Mouse (Mus musculus) midbrain, embryonic 13.5 days (tissue): ENCODE data around the gene Tubal3. TPM values are rescaled to one million over a fixed set of nuclear protein-coding genes. Genes with fewer than 3 reads are reported as not detected.
A peak's percentile ranks its signal among the peaks of the same experiment; 100 is the strongest.
"Not testable (repeated sequence)": the region's sequence is repeated elsewhere in the genome, so short reads cannot be mapped to it uniquely, and the experiment has no call there.

Experiments used
- ATAC-seq: fragments of 200-750 bp; cut with Nextera tagmentation; 2 replicates; pipeline ENCODE4 v1.8.0; 2017; ENCODE audit warnings: mild to moderate bottlenecking, moderate TSS enrichment, moderate library complexity
- H3K27ac ChIP-seq: fragments of 300-500 bp; sonication (generic); 2 replicates; pipeline ENCODE4 v1.5.1; 2015; ENCODE audit warnings: inconsistent platforms, mild to moderate bottlenecking, moderate library complexity
- H3K27me3 ChIP-seq: fragments of 300-500 bp; sonication (generic); 2 replicates; pipeline ENCODE4 v1.6.1; 2015; ENCODE audit warnings: mild to moderate bottlenecking, inconsistent platforms
- H3K36me3 ChIP-seq: fragments of 300-500 bp; sonication (generic); 2 replicates; pipeline ENCODE4 v1.6.1; 2015; ENCODE audit warnings: mild to moderate bottlenecking, inconsistent platforms
- H3K4me1 ChIP-seq: fragments of 300-500 bp; sonication (generic); replicated peaks from 2 replicates; pipeline ENCODE4 v1.6.1; 2015; ENCODE audit warnings: inconsistent platforms
- H3K4me2 ChIP-seq: fragments of 300-500 bp; sonication (generic); replicated peaks from 2 replicates; pipeline ENCODE4 v1.6.1; 2015; ENCODE audit warnings: moderate library complexity, mild to moderate bottlenecking, inconsistent platforms
- H3K4me3 ChIP-seq: fragments of 300-500 bp; sonication (generic); replicated peaks from 2 replicates; pipeline ENCODE4 v1.5.1; 2015; ENCODE audit warnings: mild to moderate bottlenecking, inconsistent platforms
- H3K9ac ChIP-seq: fragments of 300-500 bp; sonication (generic); replicated peaks from 2 replicates; pipeline ENCODE4 v1.6.1; 2015; ENCODE audit warnings: mild to moderate bottlenecking, inconsistent platforms
- H3K9me3 ChIP-seq: fragments of 300-500 bp; sonication (generic); 2 replicates; pipeline ENCODE4 v1.6.1; 2016; ENCODE audit warnings: mild to moderate bottlenecking, inconsistent platforms
- WGBS: fragments of 180-500 bp; shearing (Covaris S2); methylation state at CpG from one replicate; pipeline ENCODE4 v1.1.7; 2015; 5-methylcytosine and 5-hydroxymethylcytosine counted together
- polyA plus RNA-seq: library from polyadenylated mRNA; unstranded; fragments of >200 nt; fragmentation: Nextera tagmentation; extraction: Ambion mirVana; gene quantifications from 2 replicates; pipeline ENCODE4 v1.2.1, GENCODE M21; 2015

Gene Tubal3
- polyA plus RNA-seq, 1 experiment from 2014 or later = not detected

GRCm38 (mm10) chr13:3893126-3893734 lies 24.8 kb upstream of the Tubal3 start:
- Histone ChIP-seq H3K9me3 (no peaks in the 10 kb centered on the region), H3K27ac (no peak overlapping the region), H3K36me3 (0 out of 2 replicates have a peak, but pooled peaks cover 5% of the 10 kb centered on the region), H3K4me2 (peak overlapping the region; percentile 63), H3K9ac (peak overlapping the region; percentile 61), H3K4me3 (peak overlapping the region; percentile 43), H3K4me1 (peaks cover 5% of the 10 kb centered on the region; the same call in 1 of the 2 replicates), H3K27me3 (0 out of 2 replicates have a peak, but pooled peaks cover 3% of the 10 kb centered on the region)
- peak; percentile 99 for ATAC-seq
- under 1% methylated on average over 35 of the region's 35 CpGs for WGBS

- no peak overlapping the region for H3K9ac ChIP-seq
- H3K27me3 ChIP-seq = 0 out of 2 replicates have a peak, but pooled peaks cover 3% of the 10 kb centered on the region
- H3K36me3 ChIP-seq = no peaks in the 10 kb centered on the region
- 79% methylated on average over 8 of the region's 8 CpGs for WGBS
- no peak for ATAC-seq
- peaks cover 5% of the 10 kb centered on the region; the same call in 1 of the 2 replicates for H3K4me1 ChIP-seq
- H3K4me3 ChIP-seq = no peak overlapping the region
- no peak overlapping the region for H3K4me2 ChIP-seq
- no peak overlapping the region for H3K27ac ChIP-seq
- H3K9me3 ChIP-seq = no peaks in the 10 kb centered on the region
Observed at GRCm38 (mm10) chr13:3894549-3894948, 23.5 kb upstream of the Tubal3 start.

GRCm38 (mm10) chr13:3895397-3895980 lies 22.6 kb upstream of the Tubal3 start:
- H3K4me3 ChIP-seq = no peak overlapping the region
- H3K36me3 ChIP-seq = no peaks in the 10 kb centered on the region
- H3K4me2 ChIP-seq = no peak overlapping the region
- peaks cover 5% of the 10 kb centered on the region; the same call in 1 of the 2 replicates for H3K4me1 ChIP-seq
- no peaks in the 10 kb centered on the region for H3K9me3 ChIP-seq
- ATAC-seq = no peak
- H3K27me3 ChIP-seq = 0 out of 2 replicates have a peak, but pooled peaks cover 3% of the 10 kb centered on the region
- H3K9ac ChIP-seq = no peak overlapping the region
- 89% methylated on average over 8 of the region's 8 CpGs for WGBS
- H3K27ac ChIP-seq = no peak overlapping the region

GRCm38 (mm10) chr13:3896032-3896431 lies 22.0 kb upstream of the Tubal3 start:
- Histone ChIP-seq H3K9ac (no peak overlapping the region), H3K4me1 (peaks cover 5% of the 10 kb centered on the region; the same call in 1 of the 2 replicates), H3K27ac (no peak overlapping the region), H3K27me3 (0 out of 2 replicates have a peak, but pooled peaks cover 3% of the 10 kb centered on the region), H3K36me3 (no peaks in the 10 kb centered on the region), H3K9me3 (no peaks in the 10 kb centered on the region), H3K4me2 (no peak overlapping the region), H3K4me3 (no peak overlapping the region)
- 93% methylated on average over 6 of the region's 6 CpGs for WGBS
- no peak for ATAC-seq

- ATAC-seq = no peak
- H3K4me2 ChIP-seq = no peak overlapping the region
- 41% methylated on average over 5 of the region's 5 CpGs for WGBS
- no peak overlapping the region for H3K9ac ChIP-seq
- H3K27me3 ChIP-seq = 0 out of 2 replicates have a peak, but pooled peaks cover 3% of the 10 kb centered on the region
- no peak overlapping the region for H3K4me3 ChIP-seq
- no peak overlapping the region for H3K27ac ChIP-seq
- H3K9me3 ChIP-seq = no peaks in the 10 kb centered on the region
- H3K36me3 ChIP-seq = no peaks in the 10 kb centered on the region
- H3K4me1 ChIP-seq = peaks cover 5% of the 10 kb centered on the region; the same call in 1 of the 2 replicates
Observed at GRCm38 (mm10) chr13:3896913-3897312, 21.2 kb upstream of the Tubal3 start.

- WGBS = 95% methylated on average over 5 of the region's 5 CpGs
- ATAC-seq, H3K9ac ChIP-seq, H3K4me3 ChIP-seq, H3K36me3 ChIP-seq, H3K4me2 ChIP-seq, H3K27me3 ChIP-seq, H3K27ac ChIP-seq, H3K4me1 ChIP-seq, H3K9me3 ChIP-seq: not testable (repeated sequence)
Observed at GRCm38 (mm10) chr13:3898202-3898601, 19.9 kb upstream of the Tubal3 start.

- WGBS = 94% methylated on average over 9 of the region's 9 CpGs
- no peaks in the 10 kb centered on the region for H3K9me3 ChIP-seq
- H3K4me2 ChIP-seq = no peak overlapping the region
- H3K27me3 ChIP-seq = no peaks in the 10 kb centered on the region
- H3K4me1 ChIP-seq = no peaks in the 10 kb centered on the region
- no peak overlapping the region for H3K9ac ChIP-seq
- H3K27ac ChIP-seq = no peak overlapping the region
- no peak for ATAC-seq
- H3K4me3 ChIP-seq = no peak overlapping the region
- no peaks in the 10 kb centered on the region for H3K36me3 ChIP-seq
Observed at GRCm38 (mm10) chr13:3899301-3899700, 18.8 kb upstream of the Tubal3 start.

GRCm38 (mm10) chr13:3907151-3907696 lies 10.8 kb upstream of the Tubal3 start:
- no peak for ATAC-seq
- Histone ChIP-seq H3K9ac (no peak overlapping the region), H3K9me3 (no peaks in the 10 kb centered on the region), H3K4me1 (no peaks in the 10 kb centered on the region), H3K4me2 (no peak overlapping the region), H3K27ac (no peak overlapping the region), H3K4me3 (no peak overlapping the region), H3K27me3 (no peaks in the 10 kb centered on the region), H3K36me3 (peaks cover 10% of the 10 kb centered on the region; the same call in 1 of the 2 replicates)
- WGBS = 83% methylated on average over 6 of the region's 6 CpGs

GRCm38 (mm10) chr13:3908262-3908661 lies 9.8 kb upstream of the Tubal3 start:
- Histone ChIP-seq H3K9me3 (no peaks in the 10 kb centered on the region), H3K27ac (no peak overlapping the region), H3K27me3 (no peaks in the 10 kb centered on the region), H3K36me3 (peaks cover 10% of the 10 kb centered on the region; the same call in 1 of the 2 replicates), H3K4me3 (no peak overlapping the region), H3K9ac (no peak overlapping the region), H3K4me1 (no peaks in the 10 kb centered on the region), H3K4me2 (no peak overlapping the region)
- ATAC-seq = no peak
- 93% methylated on average over 4 of the region's 4 CpGs for WGBS

GRCm38 (mm10) chr13:3910356-3910755 lies 7.7 kb upstream of the Tubal3 start:
- Histone ChIP-seq H3K4me1 (no peaks in the 10 kb centered on the region), H3K9ac (no peak overlapping the region), H3K4me2 (no peak overlapping the region), H3K27ac (no peak overlapping the region), H3K36me3 (peaks cover 15% of the 10 kb centered on the region; the same call in 1 of the 2 replicates), H3K9me3 (no peaks in the 10 kb centered on the region), H3K27me3 (no peaks in the 10 kb centered on the region), H3K4me3 (no peak overlapping the region)
- whole genome bisulfite sequencing = 84% methylated on average over 5 of the region's 5 CpGs
- ATAC-seq = no peak

GRCm38 (mm10) chr13:3913504-3913903 lies 4.6 kb upstream of the Tubal3 start:
- no peak overlapping the region for H3K27ac ChIP-seq
- H3K4me1 ChIP-seq = peaks cover 10% of the 10 kb centered on the region
- no peak overlapping the region for H3K4me3 ChIP-seq
- no peak overlapping the region for H3K4me2 ChIP-seq
- no peaks in the 10 kb centered on the region for H3K27me3 ChIP-seq
- no peak for ATAC-seq
- H3K36me3 ChIP-seq = peaks cover 19% of the 10 kb centered on the region; the same call in 1 of the 2 replicates
- H3K9ac ChIP-seq = no peak overlapping the region
- WGBS = 94% methylated on average over 4 of the region's 4 CpGs
- no peaks in the 10 kb centered on the region for H3K9me3 ChIP-seq

GRCm38 (mm10) chr13:3924483-3924882 lies 6.4 kb downstream of the Tubal3 start:
- Histone ChIP-seq H3K4me2 (no peak overlapping the region), H3K4me1 (no peaks in the 10 kb centered on the region), H3K27me3 (no peaks in the 10 kb centered on the region), H3K9me3 (no peaks in the 10 kb centered on the region), H3K27ac (no peak overlapping the region), H3K9ac (no peak overlapping the region), H3K4me3 (no peak overlapping the region), H3K36me3 (no peaks in the 10 kb centered on the region)
- no peak for ATAC-seq
- WGBS = 93% methylated on average over 5 of the region's 5 CpGs
